30 mouse cellular contexts compared by ENCODE assay signal in the genomic region with DNA sequence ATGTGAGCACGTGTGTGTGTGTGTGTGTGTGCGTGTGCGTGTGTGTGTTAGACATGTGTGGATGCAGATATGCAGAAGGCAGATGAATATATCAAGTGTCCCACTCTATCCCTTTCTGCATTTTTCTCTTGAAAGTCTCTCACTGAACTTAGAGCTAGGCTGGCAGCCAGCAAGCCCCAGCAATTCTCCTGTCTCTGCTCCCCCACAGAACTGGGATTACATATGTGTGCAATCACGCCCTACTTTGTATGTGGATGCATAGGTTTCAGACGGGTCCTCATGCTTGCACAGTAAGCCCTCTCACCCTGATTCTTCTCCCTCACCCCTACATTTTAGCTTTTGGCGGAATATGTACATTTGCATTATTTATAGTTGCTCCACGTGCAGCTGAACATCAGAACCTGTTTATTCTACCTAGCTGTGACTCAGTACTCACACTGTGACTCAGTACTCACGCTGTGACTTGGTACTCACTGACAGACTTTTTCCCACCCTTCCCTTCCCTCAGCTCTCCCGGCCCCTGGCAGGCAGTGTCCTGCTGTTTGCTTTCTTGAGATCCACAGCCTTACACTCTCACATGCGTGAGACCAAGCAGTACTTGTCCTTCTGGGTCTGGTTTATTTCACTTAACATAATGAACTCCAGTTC.
A peak's percentile ranks its signal among the peaks of the same experiment; 100 is the strongest.
DNase-seq lines count a peak whose midpoint lies in the region; ATAC-seq and TF ChIP-seq lines count a peak whose summit lies in the region.
"Had no signal": no experiment of that assay in that cellular context is flagged by ENCODE, and none has a peak within 500 bp of the region (broad histone marks: within the 10 kb centered on the region; RNA-seq: fewer than 3 reads in every experiment).

No protein-coding gene starts in this region.

- TF ChIP-seq CTCF in forebrain, postnatal 0 days (IDR thresholded peaks at IDR 0.05; ENCODE audit: low read depth): no peak

- no peak overlapping the region for H3K4me3 ChIP-seq in forebrain, postnatal 0 days (ENCODE audit: low read depth, low read length)
- H3K4me3 ChIP-seq in forebrain, embryonic 10.5 days: no peak overlapping the region
- no peak overlapping the region for H3K4me3 ChIP-seq in liver, embryonic 12.5 days
- H3K4me3 ChIP-seq in liver, embryonic 11.5 days (ENCODE audit: low read depth, low read length): no peak overlapping the region
- H3K4me3 ChIP-seq: embryonic facial prominence, embryonic 10.5 days; embryonic facial prominence, embryonic 13.5 days; erythroblast, embryonic 14.5 days; heart, embryonic 12.5 days; heart, embryonic 15.5 days; hindbrain, embryonic 10.5 days; hindbrain, embryonic 13.5 days had no signal

- no peak overlapping the region for H3K4me2 ChIP-seq in forebrain, postnatal 0 days (ENCODE audit: low read depth)
- H3K4me2 ChIP-seq in liver, embryonic 12.5 days: no peak overlapping the region
- no peak overlapping the region for H3K4me2 ChIP-seq in liver, embryonic 11.5 days
- H3K4me2 ChIP-seq: embryonic facial prominence, embryonic 13.5 days; heart, embryonic 12.5 days; heart, embryonic 15.5 days; hindbrain, embryonic 13.5 days had no signal

- H3K4me1 ChIP-seq in forebrain, postnatal 0 days (ENCODE audit: insufficient read depth): no peaks in the 10 kb centered on the region
- H3K4me1 ChIP-seq in forebrain, embryonic 10.5 days: peaks cover 6% of the 10 kb centered on the region; the same call in 1 of the 2 replicates
- peaks cover 76% of the 10 kb centered on the region for H3K4me1 ChIP-seq in liver, embryonic 12.5 days
- H3K4me1 ChIP-seq in liver, embryonic 11.5 days (replicated peaks; ENCODE audit: control insufficient read depth, insufficient read depth, low read length): peaks cover 31% of the 10 kb centered on the region
- H3K4me1 ChIP-seq: heart, embryonic 12.5 days; heart, embryonic 15.5 days; hindbrain, embryonic 10.5 days; hindbrain, embryonic 13.5 days had no signal

- ATAC-seq in forebrain, postnatal 0 days: peak; percentile 25; the same call in 1 of the 2 replicates
- no peak for ATAC-seq in liver, embryonic 12.5 days
- ATAC-seq in liver, embryonic 11.5 days (replicated peaks; ENCODE audit: low FRiP score): no peak
- ATAC-seq in cerebellum, adult (ENCODE audit: insufficient number of reproducible peaks, low FRiP score, low TSS enrichment): no peak
- ATAC-seq: forebrain, embryonic 14.5 days; hindbrain, embryonic 16.5 days; Patski had no signal

- 64% methylated on average over 10 of the region's 10 CpGs for WGBS in forebrain, postnatal 0 days
- WGBS in forebrain, embryonic 10.5 days: 85% methylated on average over 10 of the region's 10 CpGs
- 76% methylated on average over 10 of the region's 10 CpGs for whole genome bisulfite sequencing in liver, embryonic 12.5 days (ENCODE audit: insufficient replicate concordance)
- WGBS in liver, embryonic 11.5 days: 74% methylated on average over 10 of the region's 10 CpGs

- peak; percentile 19 for DNase-seq in forebrain, postnatal 0 days
- DNase-seq in forebrain, embryonic 10.5 days (ENCODE audit: extremely low spot score, low spot score): no peak
- no peak for DNase-seq in liver, embryonic 11.5 days (ENCODE audit: low spot score)
- DNase-seq in right cerebral cortex, postnatal 25 days: peak; percentile 25
- DNase-seq in right cerebral cortex, postnatal 10 days (ENCODE audit: low spot score in 2 of 2): no peak
- DNase-seq: adrenal gland, postnatal 10 days; adrenal gland, postnatal 36 days; B cell, adult 2 months; cerebellum, adult 11-12 months; cerebellum, adult 8-10 months; cerebellum, postnatal 10 days; cerebellum, postnatal 36 days; embryo, embryonic 11 days; gastrocnemius, postnatal 25 days; heart, adult 18-20 months; heart, postnatal 10 days; heart, postnatal 36 days had no signal

- no peaks in the 10 kb centered on the region for H3K27me3 ChIP-seq in forebrain, postnatal 0 days (ENCODE audit: insufficient read depth, low read length)
- H3K27me3 ChIP-seq in forebrain, embryonic 10.5 days (ENCODE audit: poor library complexity, severe bottlenecking): no peaks in the 10 kb centered on the region
- 0 out of 2 replicates have a peak, but pooled peaks cover 5% of the 10 kb centered on the region for H3K27me3 ChIP-seq in liver, embryonic 12.5 days (replicated peaks)
- H3K27me3 ChIP-seq in liver, embryonic 11.5 days (replicated peaks; ENCODE audit: control insufficient read depth, insufficient read depth, low read length): no peaks in the 10 kb centered on the region
- H3K27me3 ChIP-seq: hindbrain, embryonic 13.5 days; Patski had no signal

- H3K9ac ChIP-seq in forebrain, postnatal 0 days: no peak overlapping the region
- no peak overlapping the region; the same call in 1 of the 2 replicates for H3K9ac ChIP-seq in liver, embryonic 12.5 days
- H3K9ac ChIP-seq in liver, embryonic 11.5 days (ENCODE audit: low read depth, low read length): no peak overlapping the region
- H3K9ac ChIP-seq: embryonic facial prominence, embryonic 13.5 days; heart, embryonic 12.5 days; heart, embryonic 15.5 days; hindbrain, embryonic 13.5 days had no signal

- no peaks in the 10 kb centered on the region for H3K36me3 ChIP-seq in forebrain, postnatal 0 days (ENCODE audit: insufficient read depth)
- no peaks in the 10 kb centered on the region for H3K36me3 ChIP-seq in forebrain, embryonic 10.5 days (replicated peaks)
- H3K36me3 ChIP-seq in liver, embryonic 12.5 days: no peaks in the 10 kb centered on the region
- H3K36me3 ChIP-seq in liver, embryonic 11.5 days (ENCODE audit: control insufficient read depth, insufficient read depth, low read length): no peaks in the 10 kb centered on the region
- H3K36me3 ChIP-seq: embryonic facial prominence, embryonic 10.5 days; embryonic facial prominence, embryonic 13.5 days; G1E; heart, embryonic 12.5 days; heart, embryonic 15.5 days; hindbrain, embryonic 10.5 days; hindbrain, embryonic 13.5 days had no signal

- H3K9me3 ChIP-seq in forebrain, postnatal 0 days (ENCODE audit: low read length): no peaks in the 10 kb centered on the region
- no peaks in the 10 kb centered on the region for H3K9me3 ChIP-seq in forebrain, embryonic 10.5 days
- H3K9me3 ChIP-seq in liver, embryonic 12.5 days (replicated peaks): no peaks in the 10 kb centered on the region
- no peaks in the 10 kb centered on the region for H3K9me3 ChIP-seq in liver, embryonic 11.5 days (ENCODE audit: control insufficient read depth, low read length)
- H3K9me3 ChIP-seq: embryonic facial prominence, embryonic 10.5 days; embryonic facial prominence, embryonic 13.5 days; G1E; heart, embryonic 12.5 days; heart, embryonic 15.5 days; hindbrain, embryonic 10.5 days; hindbrain, embryonic 13.5 days had no signal

- H3K27ac ChIP-seq in forebrain, postnatal 0 days (ENCODE audit: low read depth, low read length): no peak overlapping the region
- no peak overlapping the region for H3K27ac ChIP-seq in forebrain, embryonic 10.5 days
- peak overlapping the region; percentile 76; the same call in 1 of the 2 replicates for H3K27ac ChIP-seq in liver, embryonic 12.5 days
- H3K27ac ChIP-seq in liver, embryonic 11.5 days (ENCODE audit: low read depth, low read length): no peak overlapping the region
- H3K27ac ChIP-seq: embryonic facial prominence, embryonic 10.5 days; embryonic facial prominence, embryonic 13.5 days; heart, embryonic 15.5 days; hindbrain, embryonic 10.5 days; hindbrain, embryonic 13.5 days had no signal

Comparison
In these comparisons a context has a peak if more than half of its experiments do, and no peak if none do; other contexts are left out.
1. DNase-seq: peak in forebrain, postnatal 0 days (single experiment) and right cerebral cortex, postnatal 25 days (single experiment); none in forebrain, embryonic 10.5 days (single experiment), liver, embryonic 11.5 days (single experiment) and right cerebral cortex, postnatal 10 days (0 of 2).